Mouse (Mus musculus) thymus, postnatal 4 days (tissue): ENCODE measurements around the gene Casq1.

Experiments
- DNase-seq: peaks from one replicate; pipeline ENCODE4 v3.0.0; 2021

The Casq1 gene

DNA sequence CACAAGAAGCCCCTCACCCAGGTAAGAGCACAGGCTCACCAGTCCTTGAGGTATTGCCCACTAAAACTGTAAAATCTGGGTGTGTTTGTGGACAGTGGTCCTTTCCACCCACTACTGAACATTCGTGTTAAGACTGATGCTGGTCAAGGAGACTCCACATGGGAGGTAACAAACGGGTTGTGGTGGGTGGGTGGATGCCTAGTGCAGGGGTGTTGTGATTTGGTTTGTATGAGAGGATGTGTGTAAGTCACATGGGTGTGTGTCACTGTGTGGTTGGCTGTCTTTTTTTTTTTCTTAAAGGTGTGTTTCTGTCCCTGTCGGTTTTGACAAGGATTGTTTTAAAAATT lies 14.0 kb downstream of the Casq1 start:
- no peak for DNase-seq

- DNase-seq: no peak
These were observed 14.6 kb downstream of the Casq1 start for GRCm38 (mm10) chr1:172204814-172205740.

GRCm38 (mm10) chr1:172204033-172204813 lies 15.4 kb downstream of the Casq1 start:
- DNase-seq: no peak

DNA sequence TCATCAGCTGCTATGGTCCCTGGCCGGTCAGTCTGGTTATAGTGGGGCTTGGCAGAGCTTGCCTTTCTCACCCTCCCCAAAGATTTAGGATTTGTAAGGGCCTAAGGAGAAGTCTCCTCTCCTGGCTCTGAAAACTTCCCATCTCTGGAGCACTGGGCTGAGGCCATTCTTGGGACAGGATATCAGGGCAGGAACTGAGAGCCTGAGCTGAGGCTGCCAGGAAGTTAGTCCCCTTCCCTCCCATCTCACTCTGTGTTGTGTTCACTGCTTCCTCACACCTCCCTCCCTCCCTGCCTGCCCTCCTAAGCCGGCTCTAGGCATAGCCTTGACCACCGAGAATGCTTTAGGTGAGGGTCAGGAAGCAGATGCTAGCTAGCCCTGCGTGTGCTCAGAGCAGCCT lies 16.1 kb downstream of the Casq1 start:
- DNase-seq: no peak

DNA sequence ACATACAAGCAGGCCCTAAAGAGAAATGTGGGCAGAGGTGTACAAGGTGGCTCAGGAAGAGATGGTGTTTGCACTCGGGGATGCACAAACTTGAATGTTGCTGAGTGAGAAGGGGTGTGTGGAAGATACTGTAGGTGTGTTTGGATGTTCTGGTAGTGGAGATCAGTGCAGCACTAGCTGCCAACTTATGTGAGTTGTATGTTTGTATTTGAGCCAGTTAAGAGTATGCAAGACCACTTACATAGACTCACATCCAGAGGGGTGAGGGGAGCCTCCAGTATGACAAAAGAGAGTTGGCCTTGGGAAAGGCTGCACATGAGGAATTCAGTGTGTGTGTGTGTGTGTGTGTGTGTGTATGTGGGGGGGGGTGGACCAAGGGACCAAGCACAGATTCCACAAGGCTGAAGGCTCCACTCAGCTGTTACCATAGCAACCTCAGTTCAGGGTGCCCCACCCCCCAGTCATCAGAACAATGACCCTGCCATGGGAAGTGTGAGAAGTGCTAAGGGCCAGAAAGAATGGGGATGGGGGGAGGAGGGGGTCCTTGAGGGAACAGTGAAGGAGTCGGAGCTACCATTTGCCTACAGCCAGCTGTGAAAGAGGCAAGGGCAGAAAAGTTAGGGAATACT lies 16.7 kb downstream of the Casq1 start:
- DNase-seq: no peak

DNA sequence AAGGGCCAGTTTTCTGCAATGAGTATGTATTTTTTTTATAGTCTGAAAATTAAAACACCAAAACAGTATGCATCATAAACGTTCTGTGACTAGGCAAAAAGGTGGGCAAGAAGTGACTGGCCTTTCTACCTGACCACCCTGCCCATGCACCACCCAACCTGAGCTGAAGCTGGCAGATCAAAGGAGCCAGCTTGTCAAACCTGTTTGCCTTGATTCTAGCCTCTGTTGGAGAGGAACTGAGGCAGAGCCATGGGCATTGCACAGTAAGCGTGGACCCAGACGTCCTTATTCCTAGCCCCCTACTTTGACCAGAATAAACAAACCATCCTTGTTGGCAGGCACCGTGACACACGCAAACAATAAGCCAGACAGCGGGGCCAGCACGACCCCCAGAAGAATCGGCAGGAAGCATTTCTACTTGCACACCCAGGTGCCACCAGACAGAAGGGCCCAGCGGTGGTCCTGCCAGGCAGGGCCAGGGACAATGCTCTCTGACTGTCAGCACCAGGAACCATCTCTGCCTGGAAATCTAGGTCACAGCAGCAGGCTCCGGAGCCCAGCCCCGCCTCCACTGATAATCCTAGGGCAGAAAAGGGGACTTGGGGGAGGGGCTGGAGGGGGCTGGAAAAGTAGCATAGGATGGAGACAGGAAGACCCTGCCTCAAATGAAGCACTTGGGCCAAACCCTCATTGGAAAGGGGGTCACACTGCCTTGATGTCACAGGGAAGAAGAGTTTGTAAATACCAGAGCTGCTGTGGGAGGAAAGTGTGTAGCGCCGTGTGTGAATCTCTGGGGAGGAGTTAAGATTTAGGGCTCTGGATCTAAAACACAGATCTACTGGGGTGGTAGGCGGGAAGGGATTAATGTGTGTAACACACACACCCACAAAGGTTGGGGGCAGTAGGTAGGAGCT lies 17.4 kb downstream of the Casq1 start:
- DNase-seq: no peak

GRCm38 (mm10) chr1:172200871-172201447 lies 18.7 kb downstream of the Casq1 start:
- no peak for DNase-seq

GRCm38 (mm10) chr1:172200161-172200560 lies 19.5 kb downstream of the Casq1 start:
- DNase-seq: no peak

DNA sequence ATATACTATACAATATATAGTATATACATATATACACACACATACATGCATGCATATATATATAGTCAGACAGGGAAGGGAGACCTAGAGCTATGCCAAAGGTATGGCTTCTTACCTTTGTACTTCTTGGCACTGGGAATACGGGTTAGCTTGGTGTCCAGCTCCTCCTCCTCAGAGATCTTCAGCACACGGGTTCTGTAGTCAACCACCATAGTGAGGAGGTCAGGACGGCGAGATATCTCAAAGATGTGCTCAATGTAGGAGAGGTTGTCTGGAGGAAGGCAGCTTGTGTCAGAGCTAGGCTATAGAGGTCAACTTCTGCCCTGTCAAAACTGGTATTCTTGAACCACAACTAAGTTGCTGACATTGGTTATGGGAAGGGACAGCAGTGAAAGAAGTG lies 20.7 kb downstream of the Casq1 start:
- no peak for DNase-seq

- no peak for DNase-seq
These were observed 21.4 kb downstream of the Casq1 start for GRCm38 (mm10) chr1:172198316-172198715.

DNA sequence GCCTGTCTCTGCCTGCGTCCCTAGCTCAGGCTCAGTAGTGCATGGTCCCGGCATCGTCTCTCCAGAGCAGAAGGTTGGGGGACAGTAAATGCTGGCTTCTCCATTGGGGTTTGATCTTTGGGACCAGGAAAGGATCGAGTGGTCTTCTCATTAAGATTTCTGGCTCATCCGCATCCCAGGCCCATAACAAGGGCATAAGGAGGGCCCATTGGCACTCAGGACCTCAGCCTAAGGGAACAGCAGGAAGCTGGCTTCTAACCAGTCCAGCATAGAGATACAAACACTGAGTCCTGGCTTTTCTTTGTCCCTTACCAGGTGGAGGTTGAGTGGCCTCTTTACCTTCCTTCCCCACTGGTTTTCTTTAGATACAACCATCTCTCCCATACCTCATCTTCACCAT lies 21.8 kb downstream of the Casq1 start:
- no peak for DNase-seq

DNA sequence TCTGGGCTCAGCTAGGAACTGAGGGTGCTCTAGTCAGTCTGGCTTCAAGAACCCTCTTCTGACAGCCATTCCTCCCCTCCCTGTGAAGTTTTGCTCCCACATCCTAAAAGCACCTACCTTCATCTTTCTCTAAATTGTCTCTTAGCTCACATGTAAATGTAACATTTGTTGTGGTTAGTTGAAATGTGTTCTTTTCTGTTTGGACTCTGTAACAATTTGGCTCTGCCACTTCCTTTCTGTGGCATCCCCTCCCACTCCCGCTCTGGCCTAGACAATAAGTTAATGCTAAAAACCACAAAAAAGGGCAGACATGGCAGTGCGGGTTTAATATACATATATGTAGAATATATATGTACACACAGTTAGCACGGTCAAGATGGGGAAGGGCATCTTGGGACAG lies 22.5 kb downstream of the Casq1 start:
- DNase-seq: no peak

DNA sequence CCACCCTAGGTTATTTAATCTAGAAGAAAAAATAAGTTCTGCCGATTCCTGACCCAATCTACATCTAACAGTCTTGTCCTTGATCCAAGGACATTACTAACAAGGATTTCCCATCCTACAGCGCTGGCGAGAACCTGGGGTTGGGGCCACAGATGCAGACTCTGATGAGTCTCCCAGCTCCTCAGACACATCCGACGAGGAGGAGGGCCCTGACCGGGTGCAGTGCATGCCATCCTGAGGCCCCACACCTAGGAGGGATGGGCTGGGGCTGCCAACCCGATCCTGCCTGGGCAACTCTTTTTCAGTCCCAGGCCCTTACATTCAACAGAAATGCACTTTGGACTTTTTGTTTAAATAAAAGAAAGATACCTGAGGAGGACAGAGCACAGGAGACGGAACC lies 25.2 kb downstream of the Casq1 start:
- DNase-seq: no peak

GRCm38 (mm10) chr1:172192217-172192616 lies 27.5 kb downstream of the Casq1 start:
- DNase-seq: no peak

DNA sequence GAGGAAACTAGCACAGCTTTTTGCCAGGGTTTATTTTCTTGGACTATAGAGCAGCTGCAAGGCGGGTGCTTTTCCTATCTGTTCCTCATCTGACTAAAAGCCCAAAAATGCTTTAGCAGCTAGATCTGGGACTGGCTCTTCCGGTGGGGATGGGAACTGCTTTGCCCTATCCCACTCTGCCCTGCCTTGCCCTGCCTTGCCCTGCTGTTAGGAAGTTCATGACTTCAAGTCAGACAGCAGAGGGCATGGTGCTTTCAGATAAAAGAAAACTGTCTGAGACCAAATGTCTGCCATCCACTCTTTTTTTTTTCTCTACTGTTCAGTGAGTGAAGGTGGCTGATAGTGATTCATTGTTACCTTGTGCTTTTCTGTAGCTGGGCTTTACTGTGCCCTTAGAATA lies 28.1 kb downstream of the Casq1 start:
- no peak for DNase-seq

DNA sequence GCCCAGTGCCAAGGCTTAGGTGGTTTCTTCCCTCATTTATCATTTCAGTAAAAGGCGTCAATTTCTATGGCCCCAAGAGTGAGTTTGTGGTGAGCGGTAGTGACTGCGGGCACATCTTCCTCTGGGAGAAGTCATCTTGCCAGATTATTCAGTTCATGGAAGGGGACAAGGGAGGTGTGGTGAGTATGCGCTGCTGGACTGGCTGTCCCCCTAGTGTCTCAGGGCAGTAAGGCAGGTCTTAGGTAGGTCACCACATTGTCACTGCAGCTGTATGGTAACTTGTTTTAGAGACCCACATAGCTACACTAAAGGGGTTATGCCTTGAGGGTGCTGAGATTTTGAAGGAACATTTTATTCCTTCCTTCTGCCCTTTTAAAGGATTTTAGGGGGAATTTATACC lies 30.8 kb downstream of the Casq1 start:
- DNase-seq: peak; percentile 46

DNA sequence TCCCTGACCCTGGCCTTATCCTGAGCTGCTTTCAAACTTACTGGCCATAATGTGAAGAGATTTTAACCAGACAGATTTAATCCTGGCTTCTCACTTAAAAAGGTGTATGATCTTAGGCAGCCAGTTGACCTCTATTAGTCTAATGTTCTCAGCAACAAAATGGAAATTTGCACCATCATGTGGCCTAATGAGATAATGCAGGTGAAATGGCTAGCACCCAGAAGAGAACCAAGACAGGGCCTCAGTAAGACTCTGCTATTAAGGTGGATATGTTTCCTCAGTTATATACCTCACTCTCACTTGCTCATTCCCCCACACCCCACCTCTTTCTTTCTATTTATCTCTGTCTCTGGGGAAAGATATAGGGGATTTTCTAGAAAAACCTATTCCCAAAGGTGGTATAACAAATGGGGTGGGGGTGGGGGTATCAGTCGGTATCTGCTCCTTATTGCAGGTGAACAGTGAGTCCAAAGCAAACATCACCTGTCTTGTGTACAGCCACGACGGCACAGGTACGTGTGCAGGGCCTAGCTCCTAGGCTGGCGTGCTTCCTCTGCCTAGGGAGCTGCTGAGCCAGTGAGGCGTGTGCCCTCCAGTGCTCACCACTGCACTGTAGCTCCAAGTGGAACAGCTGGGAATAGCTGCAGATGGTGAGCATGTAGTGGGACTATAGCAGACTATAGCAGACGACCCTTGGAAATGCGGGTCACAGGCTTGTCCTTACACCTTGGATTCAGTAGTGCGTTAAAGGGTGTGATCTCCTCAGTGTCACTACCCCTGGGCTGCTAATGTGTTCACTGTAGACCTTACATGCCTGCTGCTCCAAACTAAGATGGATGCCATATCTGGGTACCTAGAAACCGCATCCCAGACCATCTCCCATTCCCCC lies 33.0 kb downstream of the Casq1 start:
- no peak for DNase-seq

DNA sequence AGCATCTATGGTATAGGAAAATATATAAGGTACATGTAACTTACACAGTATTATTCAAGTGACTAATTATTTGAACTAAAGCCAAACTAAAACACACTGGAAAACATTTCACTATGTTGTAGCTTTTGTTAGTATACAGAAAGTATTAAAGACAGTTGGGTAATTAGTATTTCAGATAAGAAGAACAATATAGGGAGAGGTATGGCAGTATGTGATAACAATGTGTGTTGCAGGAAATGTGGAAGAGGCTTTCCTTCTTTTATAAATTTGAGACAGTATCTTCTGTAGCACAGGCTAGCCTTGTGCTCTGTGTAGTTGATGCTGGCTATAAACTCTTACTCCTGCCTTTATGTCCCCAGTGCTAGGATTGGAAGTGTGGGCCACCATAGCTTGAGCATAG lies 35.8 kb downstream of the Casq1 start:
- DNase-seq: no peak

DNA sequence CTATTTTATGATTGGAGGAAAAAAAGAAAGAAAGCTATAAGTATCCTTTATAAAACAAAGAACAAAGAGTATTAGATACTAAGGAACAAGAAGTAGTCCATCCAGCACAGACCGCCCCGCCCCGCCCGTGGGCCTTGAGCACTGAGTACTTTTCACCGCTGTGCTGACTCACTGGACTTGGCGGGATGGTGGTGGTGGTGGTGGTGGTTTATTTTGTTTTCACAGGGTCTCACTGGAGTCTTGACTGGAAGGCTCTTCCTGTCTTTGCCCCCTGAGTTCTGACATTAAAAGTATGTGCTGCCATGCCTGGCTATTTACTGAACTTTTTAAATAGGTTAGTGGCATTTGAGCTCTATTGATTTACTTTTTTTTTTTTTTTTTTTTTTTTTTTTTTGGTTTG lies 36.6 kb downstream of the Casq1 start:
- DNase-seq: no peak

DNA sequence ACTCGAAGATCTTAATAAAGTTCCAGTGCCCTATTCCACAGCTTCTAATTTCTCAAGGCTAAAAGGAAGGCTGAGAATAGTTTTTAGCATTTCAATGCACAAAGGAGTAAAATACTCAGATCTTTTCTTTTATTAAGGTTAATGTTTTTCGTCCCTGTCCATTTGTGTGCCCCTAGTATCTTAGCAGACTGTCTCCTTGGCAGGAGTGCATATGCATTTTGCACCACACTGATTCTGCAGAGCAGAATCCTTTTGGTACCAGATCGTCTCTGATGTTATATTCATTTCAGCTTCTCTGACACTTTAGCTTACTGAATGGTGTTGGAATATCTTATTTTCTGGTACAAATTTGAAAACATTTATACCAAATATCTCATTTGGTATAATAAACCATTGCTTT lies 37.9 kb downstream of the Casq1 start:
- DNase-seq: no peak

DNA sequence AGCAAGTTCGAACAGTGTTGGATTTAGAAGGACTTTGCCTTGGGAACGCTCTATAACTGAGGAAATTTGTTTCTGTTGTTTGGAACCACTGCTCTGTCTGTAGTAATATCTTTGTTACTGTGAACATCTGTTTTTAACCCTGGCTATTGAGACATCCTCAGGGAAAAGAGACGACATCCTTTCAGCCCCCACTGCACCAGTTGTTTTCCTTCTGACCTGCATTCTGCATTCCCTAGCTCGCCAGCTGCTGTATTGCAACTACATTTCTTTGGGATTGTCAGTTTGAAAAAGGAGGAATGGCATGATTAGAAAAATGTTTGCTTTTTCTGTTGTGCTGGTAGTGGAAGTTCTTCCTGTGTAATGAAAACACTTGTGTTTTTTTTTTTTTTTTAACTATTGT lies 38.8 kb downstream of the Casq1 start:
- DNase-seq: no peak
